Mouse (Mus musculus) kidney, adult 2 months (tissue): ENCODE measurements around the gene Psmd4. TPM values are rescaled to one million over a fixed set of nuclear protein-coding genes. Genes with fewer than 3 reads are reported as not detected.

Experiments used
- DNase-seq: peaks from one replicate; pipeline ENCODE4 v3.0.0; 2021
- H3K27ac ChIP-seq: fragments of 200-500 bp; 2 replicates; pipeline ENCODE4 v1.5.1; 2012; ENCODE audit warnings: low read depth, low read length, control low read depth, inconsistent platforms; ENCODE audit not compliant: insufficient read depth
- H3K27me3 ChIP-seq: fragments of 200-500 bp; replicated peaks from 2 replicates; pipeline ENCODE4 v1.6.1; 2012; ENCODE audit warnings: mild to moderate bottlenecking, moderate library complexity, low read length, inconsistent platforms; ENCODE audit not compliant: control insufficient read depth, insufficient read depth
- H3K36me3 ChIP-seq: fragments of 200-500 bp; 2 replicates; pipeline ENCODE4 v1.6.1; 2012; ENCODE audit warnings: mild to moderate bottlenecking, moderate library complexity, low read length, inconsistent platforms; ENCODE audit not compliant: control insufficient read depth, insufficient read depth
- H3K4me1 ChIP-seq: fragments of 200-500 bp; 2 replicates; pipeline ENCODE4 v1.6.1; 2011; ENCODE audit warnings: low read length; ENCODE audit not compliant: control insufficient read depth, insufficient read depth
- H3K4me3 ChIP-seq: fragments of 200-500 bp; 2 replicates; pipeline ENCODE4 v1.5.1; 2011; ENCODE audit warnings: mild to moderate bottlenecking, low read depth, low read length, control low read depth; ENCODE audit not compliant: insufficient read depth
- CTCF ChIP-seq: fragments of 200-500 bp; conservative IDR thresholded peaks from 2 replicates; pipeline ENCODE4 v1.5.1; 2011; ENCODE audit warnings: low read depth, mild to moderate bottlenecking, control low read depth, low read length, moderate library complexity, mixed read lengths; ENCODE audit not compliant: insufficient read depth, insufficient read length
- POLR2A ChIP-seq: fragments of 200-500 bp; IDR thresholded peaks from one replicate; pipeline ENCODE4 v1.6.1; 2011; ENCODE audit warnings: low read depth, low read length, control low read depth
- WGBS: fragments of 180-500 bp; shearing (Covaris S2); methylation state at CpG from one replicate; pipeline ENCODE4 v1.1.7; 2018; 5-methylcytosine and 5-hydroxymethylcytosine counted together
- polyA plus RNA-seq: library from polyadenylated mRNA; depleted of rRNA; stranded (reverse); fragments of >200 nt; gene quantifications from 2 replicates; pipeline ENCODE4 v1.2.3, GENCODE M21; 2012

Psmd4 gene
- polyA plus RNA-seq, 1 experiment: 136 TPM

- TF ChIP-seq CTCF (no peak), POLR2A (no peak)
- H3K27ac ChIP-seq: no peak overlapping the region
- no peaks in the 10 kb centered on the region for H3K4me1 ChIP-seq
- no peak overlapping the region for H3K4me3 ChIP-seq
- 77% methylated on average over 8 of the region's 8 CpGs for WGBS
- no peaks in the 10 kb centered on the region for H3K27me3 ChIP-seq
- DNase-seq: no peak
- H3K36me3 ChIP-seq: peaks cover 5% of the 10 kb centered on the region
These were observed 15.7 kb upstream of the Psmd4 start for GRCm38 (mm10) chr3:95058078-95058477.

- WGBS: 90% methylated on average over 7 of the region's 7 CpGs
- Histone ChIP-seq H3K27ac (no peak overlapping the region), H3K27me3 (no peaks in the 10 kb centered on the region), H3K4me1 (no peaks in the 10 kb centered on the region), H3K36me3 (peaks cover 5% of the 10 kb centered on the region), H3K4me3 (no peak overlapping the region)
- TF ChIP-seq POLR2A: no peak
- TF ChIP-seq CTCF: no peak
- DNase-seq: no peak
These were observed 13.9 kb upstream of the Psmd4 start for GRCm38 (mm10) chr3:95056275-95056674.

GRCm38 (mm10) chr3:95054481-95055260 is 12.3 kb upstream of the Psmd4 start:
- 37% methylated on average over 10 of the region's 10 CpGs for WGBS
- Histone ChIP-seq H3K27ac (0 out of 2 replicates have a peak overlapping the region, but pooled peaks have one; percentile 42), H3K27me3 (no peaks in the 10 kb centered on the region), H3K4me3 (no peak overlapping the region), H3K4me1 (no peaks in the 10 kb centered on the region), H3K36me3 (no peaks in the 10 kb centered on the region; the same call in none of the 2 replicates)
- TF ChIP-seq POLR2A: no peak
- no peak for TF ChIP-seq CTCF
- DNase-seq: peak; percentile 23

- H3K4me1 ChIP-seq: no peaks in the 10 kb centered on the region
- 42% methylated on average over 3 of the region's 3 CpGs for WGBS
- no peaks in the 10 kb centered on the region for H3K36me3 ChIP-seq
- TF ChIP-seq POLR2A: no peak
- TF ChIP-seq CTCF: peak; percentile 67
- no peak overlapping the region for H3K27ac ChIP-seq
- no peak overlapping the region for H3K4me3 ChIP-seq
- no peaks in the 10 kb centered on the region for H3K27me3 ChIP-seq
- peak; percentile 52 for DNase-seq
These were observed 11.3 kb upstream of the Psmd4 start for GRCm38 (mm10) chr3:95053701-95054100.

GRCm38 (mm10) chr3:95052959-95053358 is 10.5 kb upstream of the Psmd4 start:
- WGBS: 43% methylated on average over 1 of the region's 1 CpGs

GRCm38 (mm10) chr3:95047914-95048313 is 5.5 kb upstream of the Psmd4 start:
- Histone ChIP-seq H3K36me3 (no peaks in the 10 kb centered on the region), H3K27me3 (no peaks in the 10 kb centered on the region), H3K4me3 (no peak overlapping the region), H3K27ac (no peak overlapping the region), H3K4me1 (peaks cover under 1% of the 10 kb centered on the region; the same call in 1 of the 2 replicates)
- no peak for TF ChIP-seq POLR2A
- TF ChIP-seq CTCF: no peak
- 71% methylated on average over 3 of the region's 3 CpGs for WGBS
- DNase-seq: no peak

More at GRCm38 (mm10) chr3:95052959-95053358, 10.5 kb upstream of the Psmd4 start:
- H3K36me3 ChIP-seq: no peaks in the 10 kb centered on the region
- no peaks in the 10 kb centered on the region for H3K4me1 ChIP-seq
- H3K27me3 ChIP-seq: no peaks in the 10 kb centered on the region
- TF ChIP-seq CTCF (no peak; the same call in 1 of the 2 replicates), POLR2A (no peak)
- no peak overlapping the region for H3K27ac ChIP-seq
- peak; percentile 71 for DNase-seq
- no peak overlapping the region for H3K4me3 ChIP-seq

- peaks cover 5% of the 10 kb centered on the region; the same call in 1 of the 2 replicates for H3K4me1 ChIP-seq
- no peak overlapping the region for H3K4me3 ChIP-seq
- WGBS: 89% methylated on average over 11 of the region's 11 CpGs
- H3K27me3 ChIP-seq: no peaks in the 10 kb centered on the region
- no peak for DNase-seq
- H3K27ac ChIP-seq: no peak overlapping the region
- TF ChIP-seq CTCF: no peak
- no peak for TF ChIP-seq POLR2A
- no peaks in the 10 kb centered on the region for H3K36me3 ChIP-seq
These were observed 4.1 kb upstream of the Psmd4 start for GRCm38 (mm10) chr3:95046462-95047057.
